Mouse (Mus musculus) small intestine, adult 2 months (tissue): ENCODE measurements at regions not wholly inside any gene's neighbourhood (a gene's known extent, or its start where the extent isn't known, plus 50 kb on each side); places are given as distances from the start of the nearest gene placed in this dataset.

Experiments used
- CTCF ChIP-seq: fragments of 200-500 bp; IDR thresholded peaks from 2 replicates; pipeline ENCODE4 v1.5.1; 2012; ENCODE audit warnings: low read depth, mild to moderate bottlenecking, control low read depth, inconsistent platforms, low read length, moderate library complexity, mixed read lengths; ENCODE audit not compliant: insufficient replicate concordance, insufficient read length; ENCODE audit errors: extremely low read depth
- POLR2A ChIP-seq: fragments of 200-500 bp; IDR thresholded peaks from 2 replicates; pipeline ENCODE4 v1.6.1; 2012; ENCODE audit warnings: low read depth, mild to moderate bottlenecking, control low read depth, inconsistent platforms, low read length, moderate library complexity

DNA sequence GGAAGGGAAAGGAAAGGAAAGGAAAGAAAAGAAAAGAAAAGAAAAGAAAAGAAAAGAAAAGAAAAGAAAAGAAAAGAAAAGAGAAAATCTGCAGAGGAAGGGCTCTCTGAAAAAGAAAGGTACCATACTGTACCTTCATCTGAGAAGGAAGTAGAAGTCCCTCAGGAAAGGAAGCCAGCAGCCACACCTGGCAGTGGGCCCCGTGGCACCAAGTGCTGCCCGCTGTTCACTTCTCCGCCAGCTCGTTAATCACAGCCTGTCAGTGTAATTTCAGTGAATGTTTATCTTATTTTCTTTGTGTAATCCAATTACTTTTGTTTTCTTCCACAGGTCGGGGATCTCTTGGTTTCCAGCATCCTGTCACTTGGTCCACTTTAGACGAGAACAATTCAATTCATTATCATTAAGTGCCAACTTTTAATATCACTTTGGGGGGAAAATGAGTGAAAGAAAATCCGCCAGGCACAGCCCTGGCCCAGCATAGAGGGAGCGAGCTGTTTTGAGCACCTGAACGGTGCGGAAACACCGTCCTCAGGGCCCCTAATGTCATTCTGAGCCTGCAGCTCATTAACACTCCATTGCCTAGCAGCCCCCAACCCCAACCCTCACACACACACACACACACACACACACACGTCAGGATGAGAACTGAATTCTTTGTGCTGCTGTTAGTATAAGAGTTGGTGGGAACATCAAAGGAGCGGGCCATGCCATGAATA, 309.7 kb downstream of the Irx2 start:
- no peak for TF ChIP-seq CTCF
- TF ChIP-seq POLR2A: no peak
